Mouse (Mus musculus): ENCODE data around the gene Klhdc2.

DNA sequence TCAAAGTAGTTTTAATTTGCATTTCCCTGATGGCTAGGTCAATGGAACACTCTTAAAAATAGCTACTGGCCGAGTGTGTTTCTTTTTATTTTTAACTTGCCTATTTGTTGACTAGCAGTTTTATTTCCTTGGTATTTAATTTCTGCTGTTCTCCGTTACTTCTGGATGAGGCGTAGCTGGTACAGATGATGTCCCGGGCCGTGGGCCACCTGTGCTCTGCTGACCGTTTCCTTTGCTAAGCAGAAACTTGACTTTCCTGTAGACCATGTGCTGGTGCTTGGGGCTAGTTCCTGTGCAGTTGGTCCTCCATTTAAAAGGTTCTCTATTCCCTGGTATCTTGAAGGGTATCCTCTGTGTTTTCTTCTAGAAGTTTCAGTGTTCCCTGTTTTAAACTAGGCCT is 4.1 kb upstream of the Klhdc2 start:
- TF ChIP-seq CTCF (IDR thresholded peaks at IDR 0.05; ENCODE audit: low read depth) (no peak), EP300 (optimal IDR thresholded peaks at IDR 0.05) (no peak)

All from stomach, postnatal 0 days (tissue).